Mouse (Mus musculus): ENCODE data around the gene Pcyt1a. TPM values are rescaled to one million over a fixed set of nuclear protein-coding genes. Genes with fewer than 3 reads are reported as not detected.

Gene Pcyt1a
- 62.7 and 101 TPM in 2 replicates for total RNA-seq (2014; fragmentation: Nextera tagmentation)
- total RNA-seq (2017), result 101 and 104 TPM in 2 replicates
- 47.0 and 50.2 TPM in 2 replicates for polyA plus RNA-seq (2012)

GRCm38 (mm10) chr16:32430474-32431046 is at the start of gene Pcyt1a:
TSS of gene Pcyt1a (plus strand) at chr16:32430921.
- Histone ChIP-seq H3K4me1 (ENCODE audit: insufficient read depth, low read depth, low read length) (peaks cover 54% of the 10 kb centered on the region), H3K36me3 (replicated peaks) (peaks cover 23% of the 10 kb centered on the region), H3K9me3 (replicated peaks) (no peaks in the 10 kb centered on the region), H3K27me3 (ENCODE audit: insufficient read depth, low read length) (no peaks in the 10 kb centered on the region), H3K4me3 (ENCODE audit: low read depth, low read length) (peak within 1 kb of the TSS; percentile 85)
- ATAC-seq (ENCODE audit: extremely low read depth, insufficient number of reproducible peaks, low FRiP score, poor library complexity, severe bottlenecking) (peak; percentile 71), DNase-seq (ENCODE audit: low spot score) (peak; percentile 74)
- no peak for TF ChIP-seq GATA1 (IDR thresholded peaks at IDR 0.05; ENCODE audit: borderline replicate concordance, low read length)
- no peak for TF ChIP-seq TAL1 (conservative IDR thresholded peaks at IDR 0.05; ENCODE audit: low read depth, low read length)
- TF ChIP-seq POLR2AphosphoS5 (IDR thresholded peaks at IDR 0.05; ENCODE audit: insufficient replicate concordance, low read depth, low read length), result no peak
- TF ChIP-seq CTCF (IDR thresholded peaks at IDR 0.05; ENCODE audit: low read depth, low read length), result no peak
- TF ChIP-seq GATA2 (IDR thresholded peaks at IDR 0.05; ENCODE audit: borderline replicate concordance, low read depth, low read length), result no peak

- no peak for TF ChIP-seq GATA2 (IDR thresholded peaks at IDR 0.05; ENCODE audit: borderline replicate concordance, low read depth, low read length)
- no peak for TF ChIP-seq CTCF (IDR thresholded peaks at IDR 0.05; ENCODE audit: low read depth, low read length)
- no peak for TF ChIP-seq POLR2AphosphoS5 (IDR thresholded peaks at IDR 0.05; ENCODE audit: insufficient replicate concordance, low read depth, low read length)
- no peak for TF ChIP-seq TAL1 (conservative IDR thresholded peaks at IDR 0.05; ENCODE audit: low read depth, low read length)
- no peak for TF ChIP-seq GATA1 (IDR thresholded peaks at IDR 0.05; ENCODE audit: borderline replicate concordance, low read length)
- Histone ChIP-seq H3K9me3 (replicated peaks) (no peaks in the 10 kb centered on the region), H3K4me1 (ENCODE audit: insufficient read depth, low read depth, low read length) (peaks cover 43% of the 10 kb centered on the region), H3K27me3 (ENCODE audit: insufficient read depth, low read length) (no peaks in the 10 kb centered on the region), H3K36me3 (replicated peaks) (peaks cover 66% of the 10 kb centered on the region), H3K4me3 (ENCODE audit: low read depth, low read length) (no peak overlapping the region)
- DNase-seq (ENCODE audit: low spot score) (no peak), ATAC-seq (ENCODE audit: extremely low read depth, insufficient number of reproducible peaks, low FRiP score, poor library complexity, severe bottlenecking) (no peak)
Measured at GRCm38 (mm10) chr16:32382901-32383300, 47.8 kb upstream of the Pcyt1a start.

DNA sequence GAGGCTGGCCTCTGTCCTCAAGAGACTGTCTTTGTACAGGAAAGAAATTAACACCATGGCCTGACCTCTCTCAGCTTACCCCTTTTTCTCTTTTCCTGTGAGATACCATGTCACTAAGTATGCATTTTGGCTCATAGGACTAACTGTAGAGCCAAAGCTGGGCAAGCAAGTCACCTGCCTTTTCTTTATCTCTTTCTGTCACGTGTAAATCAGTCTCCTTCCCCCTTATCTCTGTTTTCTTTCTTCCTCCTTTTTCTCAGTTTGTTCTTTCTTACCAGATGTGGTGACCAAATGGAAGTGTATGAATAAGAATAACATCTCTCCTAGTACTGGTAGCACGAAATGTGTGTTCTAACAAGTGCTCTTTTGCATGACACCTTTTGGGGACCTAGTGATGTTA is 45.8 kb upstream of the Pcyt1a start:
- H3K9me3 ChIP-seq (replicated peaks), result no peaks in the 10 kb centered on the region
- H3K4me3 ChIP-seq (ENCODE audit: low read depth, low read length), result no peak overlapping the region; the same call in 1 of the 2 replicates
- DNase-seq (ENCODE audit: low spot score) (no peak), ATAC-seq (ENCODE audit: extremely low read depth, insufficient number of reproducible peaks, low FRiP score, poor library complexity, severe bottlenecking) (peak; percentile 43)
- no peaks in the 10 kb centered on the region for H3K27me3 ChIP-seq (ENCODE audit: insufficient read depth, low read length)
- peak; percentile 50 for TF ChIP-seq TAL1 (conservative IDR thresholded peaks at IDR 0.05; ENCODE audit: low read depth, low read length)
- TF ChIP-seq POLR2AphosphoS5 (IDR thresholded peaks at IDR 0.05; ENCODE audit: insufficient replicate concordance, low read depth, low read length), result no peak
- TF ChIP-seq CTCF (IDR thresholded peaks at IDR 0.05; ENCODE audit: low read depth, low read length), result no peak
- no peak for TF ChIP-seq GATA1 (IDR thresholded peaks at IDR 0.05; ENCODE audit: borderline replicate concordance, low read length)
- H3K36me3 ChIP-seq (replicated peaks), result peaks cover 50% of the 10 kb centered on the region
- peaks cover 58% of the 10 kb centered on the region for H3K4me1 ChIP-seq (ENCODE audit: insufficient read depth, low read depth, low read length)

DNA sequence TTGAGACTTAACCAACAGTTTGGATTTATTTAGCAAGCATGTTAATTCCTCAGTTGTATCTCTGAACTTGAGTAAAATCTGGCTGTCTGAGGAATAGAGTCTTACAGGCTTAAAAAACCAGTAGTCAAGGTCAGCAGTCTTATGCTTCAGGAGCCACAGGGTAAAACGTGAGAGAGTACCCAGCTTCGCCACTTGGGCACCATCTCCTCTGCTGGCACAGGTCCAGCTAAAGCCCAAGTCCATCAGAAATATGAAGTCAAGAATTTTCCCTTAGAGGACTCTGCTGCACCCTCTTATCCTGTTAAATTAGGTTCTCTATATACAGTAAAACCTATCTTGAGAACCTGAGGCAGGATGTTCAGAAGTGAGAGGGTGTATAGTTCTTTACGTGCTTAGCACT is 43.9 kb upstream of the Pcyt1a start:
- Histone ChIP-seq H3K4me3 (ENCODE audit: low read depth, low read length) (no peak overlapping the region), H3K4me1 (ENCODE audit: insufficient read depth, low read depth, low read length) (peaks cover 62% of the 10 kb centered on the region), H3K36me3 (replicated peaks) (peaks cover 47% of the 10 kb centered on the region), H3K27me3 (ENCODE audit: insufficient read depth, low read length) (no peaks in the 10 kb centered on the region), H3K9me3 (replicated peaks) (no peaks in the 10 kb centered on the region)
- ATAC-seq (ENCODE audit: extremely low read depth, insufficient number of reproducible peaks, low FRiP score, poor library complexity, severe bottlenecking), result no peak
- TF ChIP-seq CTCF (IDR thresholded peaks at IDR 0.05; ENCODE audit: low read depth, low read length) (no peak), GATA1 (IDR thresholded peaks at IDR 0.05; ENCODE audit: borderline replicate concordance, low read length) (no peak), GATA2 (IDR thresholded peaks at IDR 0.05; ENCODE audit: borderline replicate concordance, low read depth, low read length) (no peak)
- DNase-seq (ENCODE audit: low spot score), result no peak

DNA sequence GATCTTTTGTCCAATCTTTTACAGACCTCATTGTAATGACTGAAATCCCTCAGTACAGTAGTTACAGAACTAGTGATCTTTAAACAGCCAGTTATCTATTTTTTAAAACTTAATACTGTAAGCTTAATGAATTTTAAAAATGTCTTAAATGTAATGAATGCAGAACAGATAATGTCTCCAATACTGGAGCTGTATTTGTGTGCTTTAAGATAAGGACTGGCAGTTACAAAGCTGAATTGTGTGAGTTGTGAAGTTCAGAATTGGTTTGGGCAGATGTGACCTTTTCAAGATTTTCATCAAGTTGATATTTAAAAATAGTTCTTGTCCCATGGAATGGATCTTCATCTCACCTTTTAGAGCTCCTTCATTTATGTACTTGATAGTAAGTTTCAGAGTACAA is 41.7 kb upstream of the Pcyt1a start:
- ATAC-seq (ENCODE audit: extremely low read depth, insufficient number of reproducible peaks, low FRiP score, poor library complexity, severe bottlenecking) (peak; percentile 51), DNase-seq (ENCODE audit: low spot score) (no peak)
- no peak for TF ChIP-seq TAL1 (conservative IDR thresholded peaks at IDR 0.05; ENCODE audit: low read depth, low read length)
- no peak for TF ChIP-seq GATA1 (IDR thresholded peaks at IDR 0.05; ENCODE audit: borderline replicate concordance, low read length)
- no peak for TF ChIP-seq POLR2AphosphoS5 (IDR thresholded peaks at IDR 0.05; ENCODE audit: insufficient replicate concordance, low read depth, low read length)
- TF ChIP-seq GATA2 (IDR thresholded peaks at IDR 0.05; ENCODE audit: borderline replicate concordance, low read depth, low read length), result no peak
- no peak for TF ChIP-seq CTCF (IDR thresholded peaks at IDR 0.05; ENCODE audit: low read depth, low read length)
- peaks cover 56% of the 10 kb centered on the region for H3K4me1 ChIP-seq (ENCODE audit: insufficient read depth, low read depth, low read length)
- no peaks in the 10 kb centered on the region for H3K27me3 ChIP-seq (ENCODE audit: insufficient read depth, low read length)
- H3K36me3 ChIP-seq (replicated peaks), result peaks cover 37% of the 10 kb centered on the region
- no peaks in the 10 kb centered on the region for H3K9me3 ChIP-seq (replicated peaks)
- no peak overlapping the region; the same call in 1 of the 2 replicates for H3K4me3 ChIP-seq (ENCODE audit: low read depth, low read length)

- TF ChIP-seq TAL1 (conservative IDR thresholded peaks at IDR 0.05; ENCODE audit: low read depth, low read length) (no peak), GATA1 (IDR thresholded peaks at IDR 0.05; ENCODE audit: borderline replicate concordance, low read length) (no peak), POLR2AphosphoS5 (IDR thresholded peaks at IDR 0.05; ENCODE audit: insufficient replicate concordance, low read depth, low read length) (no peak), GATA2 (IDR thresholded peaks at IDR 0.05; ENCODE audit: borderline replicate concordance, low read depth, low read length) (no peak), CTCF (IDR thresholded peaks at IDR 0.05; ENCODE audit: low read depth, low read length) (no peak)
- no peak for ATAC-seq (ENCODE audit: extremely low read depth, insufficient number of reproducible peaks, low FRiP score, poor library complexity, severe bottlenecking)
Measured at GRCm38 (mm10) chr16:32389841-32390240, 40.9 kb upstream of the Pcyt1a start.

More at GRCm38 (mm10) chr16:32389841-32390240, 40.9 kb upstream of the Pcyt1a start:
- H3K36me3 ChIP-seq (replicated peaks), result peaks cover 35% of the 10 kb centered on the region
- no peaks in the 10 kb centered on the region for H3K27me3 ChIP-seq (ENCODE audit: insufficient read depth, low read length)
- H3K4me3 ChIP-seq (ENCODE audit: low read depth, low read length), result no peak overlapping the region
- peaks cover 49% of the 10 kb centered on the region for H3K4me1 ChIP-seq (ENCODE audit: insufficient read depth, low read depth, low read length)
- H3K9me3 ChIP-seq (replicated peaks), result no peaks in the 10 kb centered on the region
- no peak for DNase-seq (ENCODE audit: low spot score)

All from G1E (cell line).